Mouse (Mus musculus) stomach, embryonic 15.5 days (tissue): ENCODE measurements around the gene Tuba8. TPM values are rescaled to one million over a fixed set of nuclear protein-coding genes. Genes with fewer than 3 reads are reported as not detected.

ENCODE experiments used
- ATAC-seq: fragments of 200-750 bp; cut with Nextera tagmentation; 2 replicates; pipeline ENCODE4 v1.8.0; 2017; ENCODE audit warnings: low read depth, moderate number of reproducible peaks, moderate TSS enrichment; ENCODE audit not compliant: insufficient read depth, low FRiP score
- H3K27ac ChIP-seq: fragments of 300-500 bp; sonication (generic); 2 replicates; pipeline ENCODE4 v1.5.1; 2015; ENCODE audit warnings: mild to moderate bottlenecking, inconsistent platforms
- H3K27me3 ChIP-seq: fragments of 300-500 bp; sonication (generic); replicated peaks from 2 replicates; pipeline ENCODE4 v1.6.1; 2015; ENCODE audit warnings: inconsistent platforms
- H3K36me3 ChIP-seq: fragments of 300-500 bp; sonication (generic); 2 replicates; pipeline ENCODE4 v1.6.1; 2015; ENCODE audit warnings: inconsistent platforms
- H3K4me1 ChIP-seq: fragments of 300-500 bp; sonication (generic); 2 replicates; pipeline ENCODE4 v1.6.1; 2015; ENCODE audit warnings: inconsistent platforms
- H3K4me2 ChIP-seq: fragments of 300-500 bp; sonication (generic); 2 replicates; pipeline ENCODE4 v1.6.1; 2015; ENCODE audit warnings: mild to moderate bottlenecking, inconsistent platforms
- H3K4me3 ChIP-seq: fragments of 300-500 bp; sonication (generic); replicated peaks from 2 replicates; pipeline ENCODE4 v1.5.1; 2015; ENCODE audit warnings: inconsistent platforms
- H3K9ac ChIP-seq: fragments of 300-500 bp; sonication (generic); 2 replicates; pipeline ENCODE4 v1.6.1; 2015; ENCODE audit warnings: inconsistent platforms
- H3K9me3 ChIP-seq: fragments of 300-500 bp; sonication (generic); 2 replicates; pipeline ENCODE4 v1.6.1; 2016; ENCODE audit warnings: inconsistent platforms
- WGBS: fragments of 180-500 bp; shearing (Covaris S2); methylation state at CpG from one replicate; pipeline ENCODE4 v1.1.7; 2015; 5-methylcytosine and 5-hydroxymethylcytosine counted together
- polyA plus RNA-seq: library from polyadenylated mRNA; unstranded; fragments of >200 nt; fragmentation: Nextera tagmentation; extraction: Ambion mirVana; gene quantifications from 2 replicates; pipeline ENCODE4 v1.2.1, GENCODE M21; 2015

Tuba8 gene
- polyA plus RNA-seq, result 0.59 and 1.0 TPM in 2 replicates

DNA sequence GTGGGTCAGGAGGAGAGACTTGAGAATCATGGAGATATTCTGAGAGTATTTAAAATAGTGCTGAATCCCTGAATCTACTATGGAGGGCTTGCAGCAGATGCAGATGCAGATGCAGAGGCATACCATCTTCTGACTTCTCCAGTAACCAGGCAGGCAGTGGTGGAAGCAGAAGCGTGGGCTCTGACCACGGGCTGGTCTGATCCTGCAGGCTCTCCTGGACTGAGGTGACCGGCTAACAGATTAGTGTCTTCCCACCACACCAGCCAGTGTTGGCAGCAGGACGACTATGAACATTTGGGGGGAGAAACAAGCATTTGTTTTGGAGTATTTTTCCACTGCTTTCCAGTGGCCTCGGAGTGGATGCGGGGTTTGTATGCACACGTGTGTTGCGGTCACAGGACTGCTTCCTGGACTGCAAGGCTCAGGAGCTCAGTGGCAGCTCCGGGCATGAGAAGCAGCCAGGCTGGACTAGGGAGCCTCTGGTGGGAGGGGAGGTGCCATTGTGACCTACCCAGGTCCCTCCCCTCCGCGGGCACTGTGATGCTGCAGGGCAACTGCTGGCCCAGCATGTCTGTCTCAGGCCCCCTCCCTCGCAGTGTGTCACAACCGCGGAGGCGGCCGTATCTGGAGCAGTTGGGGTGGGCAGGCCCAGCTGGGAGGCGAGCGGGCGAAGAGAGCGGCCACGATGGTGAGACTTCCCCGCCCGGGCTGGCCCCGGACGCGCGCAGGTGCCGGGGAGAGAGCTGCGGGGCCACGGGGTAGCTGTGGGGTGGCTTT lies at the start of gene Tuba8:
TSS of gene Tuba8 (plus strand) at position 548 of the 777 bp plus-strand sequence.
- Histone ChIP-seq H3K9me3 (no peaks in the 10 kb centered on the region), H3K9ac (no peak within 1 kb of the TSS), H3K27me3 (peaks cover 20% of the 10 kb centered on the region), H3K36me3 (no peaks in the 10 kb centered on the region), H3K4me3 (peak within 1 kb of the TSS; percentile 38), H3K27ac (no peak within 1 kb of the TSS), H3K4me2 (peak within 1 kb of the TSS; percentile 84), H3K4me1 (peaks cover 16% of the 10 kb centered on the region)
- 3% methylated on average over 30 of the region's 30 CpGs for WGBS
- ATAC-seq, result peak; percentile 59

- 56% methylated on average over 12 of the region's 12 CpGs for WGBS
Measured at GRCm38 (mm10) chr6:121162616-121163015, 47.9 kb upstream of the Tuba8 start.

GRCm38 (mm10) chr6:121166098-121166552 lies 44.4 kb upstream of the Tuba8 start:
- H3K4me2 ChIP-seq, result peak overlapping the region; percentile 19; the same call in 1 of the 2 replicates
- H3K4me1 ChIP-seq, result peaks cover 10% of the 10 kb centered on the region
- H3K36me3 ChIP-seq, result no peaks in the 10 kb centered on the region
- no peaks in the 10 kb centered on the region for H3K9me3 ChIP-seq
- H3K4me3 ChIP-seq, result no peak overlapping the region
- H3K27ac ChIP-seq, result peak overlapping the region; percentile 49; the same call in 1 of the 2 replicates
- peak; percentile 70 for ATAC-seq
- 30% methylated on average over 10 of the region's 10 CpGs for WGBS
- no peak overlapping the region for H3K9ac ChIP-seq
- H3K27me3 ChIP-seq, result no peaks in the 10 kb centered on the region

More at GRCm38 (mm10) chr6:121162616-121163015, 47.9 kb upstream of the Tuba8 start:
- Histone ChIP-seq H3K4me1 (peaks cover 14% of the 10 kb centered on the region), H3K4me3 (no peak overlapping the region), H3K27me3 (no peaks in the 10 kb centered on the region), H3K9me3 (no peaks in the 10 kb centered on the region), H3K4me2 (no peak overlapping the region), H3K36me3 (no peaks in the 10 kb centered on the region), H3K9ac (no peak overlapping the region), H3K27ac (no peak overlapping the region)
- no peak for ATAC-seq

GRCm38 (mm10) chr6:121167381-121167975 lies 43.0 kb upstream of the Tuba8 start:
- WGBS, result 69% methylated on average over 7 of the region's 7 CpGs
- Histone ChIP-seq H3K4me2 (no peak overlapping the region), H3K9ac (no peak overlapping the region)

DNA sequence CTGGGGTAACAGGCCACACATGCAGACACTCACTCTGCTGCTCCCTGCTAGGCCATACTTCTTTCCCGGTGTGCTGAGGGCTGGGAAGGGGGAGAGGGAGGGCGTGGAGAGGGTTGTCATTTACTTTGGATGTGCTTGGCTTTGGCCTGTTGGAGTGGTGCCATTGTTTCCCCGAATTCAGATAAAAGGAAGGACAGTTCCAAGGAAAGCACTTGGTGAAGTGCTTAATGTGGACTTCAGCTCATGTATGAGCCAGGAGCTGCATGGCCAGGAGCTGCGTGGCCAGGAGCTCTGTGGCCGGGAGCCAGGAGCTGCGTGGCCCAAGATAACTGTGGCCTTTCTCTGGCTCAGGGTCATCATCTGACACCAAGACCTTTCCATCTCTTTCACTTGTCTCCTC lies 39.4 kb upstream of the Tuba8 start:
- no peak overlapping the region for H3K27ac ChIP-seq
- no peaks in the 10 kb centered on the region for H3K27me3 ChIP-seq
- no peaks in the 10 kb centered on the region for H3K9me3 ChIP-seq
- H3K9ac ChIP-seq, result no peak overlapping the region
- H3K4me1 ChIP-seq, result peaks cover 6% of the 10 kb centered on the region
- WGBS, result 64% methylated on average over 6 of the region's 6 CpGs
- no peak for ATAC-seq
- no peak overlapping the region for H3K4me2 ChIP-seq
- no peaks in the 10 kb centered on the region for H3K36me3 ChIP-seq
- no peak overlapping the region for H3K4me3 ChIP-seq

More at GRCm38 (mm10) chr6:121167381-121167975, 43.0 kb upstream of the Tuba8 start:
- ATAC-seq, result no peak
- no peaks in the 10 kb centered on the region for H3K36me3 ChIP-seq
- peaks cover 10% of the 10 kb centered on the region for H3K4me1 ChIP-seq
- H3K27ac ChIP-seq, result no peak overlapping the region
- no peak overlapping the region for H3K4me3 ChIP-seq
- H3K9me3 ChIP-seq, result no peaks in the 10 kb centered on the region
- H3K27me3 ChIP-seq, result no peaks in the 10 kb centered on the region

GRCm38 (mm10) chr6:121173471-121173870 lies 37.0 kb upstream of the Tuba8 start:
- H3K36me3 ChIP-seq, result no peaks in the 10 kb centered on the region
- H3K9me3 ChIP-seq, result no peaks in the 10 kb centered on the region
- H3K27ac ChIP-seq, result 0 out of 2 replicates have a peak overlapping the region, but pooled peaks have one; percentile 6
- no peaks in the 10 kb centered on the region for H3K27me3 ChIP-seq
- 0 out of 2 replicates have a peak, but pooled peaks cover 3% of the 10 kb centered on the region for H3K4me1 ChIP-seq
- 52% methylated on average over 5 of the region's 5 CpGs for WGBS
- H3K9ac ChIP-seq, result no peak overlapping the region
- no peak for ATAC-seq
- H3K4me2 ChIP-seq, result no peak overlapping the region
- H3K4me3 ChIP-seq, result no peak overlapping the region

DNA sequence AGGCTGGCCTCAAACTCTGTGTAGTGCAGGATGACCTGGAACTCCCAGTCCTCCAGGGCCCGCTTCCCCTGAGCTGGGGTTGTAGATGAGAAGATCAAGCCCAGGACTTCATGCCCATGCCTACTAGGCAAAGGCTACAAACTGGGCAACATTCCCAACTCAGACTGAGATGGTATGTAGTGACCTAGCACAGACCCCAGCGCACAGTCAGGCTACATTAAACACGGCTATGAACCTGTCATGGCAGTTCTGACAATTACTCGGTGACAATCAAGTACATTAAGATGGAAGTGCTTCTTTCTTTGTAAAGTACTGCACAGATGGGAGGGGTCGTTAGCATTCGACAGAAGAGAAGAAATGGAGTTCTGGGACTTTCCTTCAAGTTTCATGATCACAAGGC lies 35.7 kb upstream of the Tuba8 start:
- Histone ChIP-seq H3K4me1 (0 out of 2 replicates have a peak, but pooled peaks cover 3% of the 10 kb centered on the region), H3K9me3 (no peaks in the 10 kb centered on the region), H3K4me2 (no peak overlapping the region), H3K27me3 (no peaks in the 10 kb centered on the region), H3K36me3 (no peaks in the 10 kb centered on the region), H3K4me3 (no peak overlapping the region), H3K9ac (no peak overlapping the region), H3K27ac (no peak overlapping the region)
- WGBS, result 92% methylated on average over 6 of the region's 6 CpGs
- no peak for ATAC-seq

- H3K9me3 ChIP-seq, result no peaks in the 10 kb centered on the region
- H3K9ac ChIP-seq, result no peak overlapping the region
- H3K27me3 ChIP-seq, result no peaks in the 10 kb centered on the region
- peak; percentile 76 for ATAC-seq
- H3K27ac ChIP-seq, result peak overlapping the region; percentile 74
- 0 out of 2 replicates have a peak, but pooled peaks cover 3% of the 10 kb centered on the region for H3K4me1 ChIP-seq
- no peak overlapping the region for H3K4me3 ChIP-seq
- H3K4me2 ChIP-seq, result peak overlapping the region; percentile 8; the same call in 1 of the 2 replicates
- 41% methylated on average over 14 of the region's 14 CpGs for WGBS
- no peaks in the 10 kb centered on the region for H3K36me3 ChIP-seq
Measured at GRCm38 (mm10) chr6:121176011-121176730, 34.3 kb upstream of the Tuba8 start.

DNA sequence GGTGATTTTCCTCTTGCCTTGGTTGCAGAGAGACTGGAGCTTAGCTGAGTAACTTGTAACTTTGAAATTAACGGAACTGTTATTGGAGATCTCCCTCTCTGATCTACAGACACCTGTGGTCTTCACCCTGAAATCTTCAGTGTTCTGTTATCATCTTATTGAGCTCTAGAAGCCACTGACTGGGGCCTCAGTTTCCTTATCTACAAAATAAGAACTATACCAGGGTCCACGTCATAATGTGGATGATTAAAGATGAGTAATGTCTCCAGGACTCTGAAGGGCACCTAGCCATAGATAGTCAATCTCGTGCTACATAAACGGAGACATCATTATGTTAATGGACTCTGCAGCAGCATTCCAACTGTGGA lies 33.8 kb upstream of the Tuba8 start:
- Histone ChIP-seq H3K4me3 (no peak overlapping the region), H3K9me3 (no peaks in the 10 kb centered on the region), H3K4me1 (0 out of 2 replicates have a peak, but pooled peaks cover 3% of the 10 kb centered on the region), H3K36me3 (no peaks in the 10 kb centered on the region), H3K4me2 (0 out of 2 replicates have a peak overlapping the region, but pooled peaks have one; percentile 8), H3K9ac (no peak overlapping the region), H3K27me3 (no peaks in the 10 kb centered on the region), H3K27ac (peak overlapping the region; percentile 74)
- ATAC-seq, result no peak
- WGBS, result 60% methylated on average over 4 of the region's 4 CpGs

DNA sequence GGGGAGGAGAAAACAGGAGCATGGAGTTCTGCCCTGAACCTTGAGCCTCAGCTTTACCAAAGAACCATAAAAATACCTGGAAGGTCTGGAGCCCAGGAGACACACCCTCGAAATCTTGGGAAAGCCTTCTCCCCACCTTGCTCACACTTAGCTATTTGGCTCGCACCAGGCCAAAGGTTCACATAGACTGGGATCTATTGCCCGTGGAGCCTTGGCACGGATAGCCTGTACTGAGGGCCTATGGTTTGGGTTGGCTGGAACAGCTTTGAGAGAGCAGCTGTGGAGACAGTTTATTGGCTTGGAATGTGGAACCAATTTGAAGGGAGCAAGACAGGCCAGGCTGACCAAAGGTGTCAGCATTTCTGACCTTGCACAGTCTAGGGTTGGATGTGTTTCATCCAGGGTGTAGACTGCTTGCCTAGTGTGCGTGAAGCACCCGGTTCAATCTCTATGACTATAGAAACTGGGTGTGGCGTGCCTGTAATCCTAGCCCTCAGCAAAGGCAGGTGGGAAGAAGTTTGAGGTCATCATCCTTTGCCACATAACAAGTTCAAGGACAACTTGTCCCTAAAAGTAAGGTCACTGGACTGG lies 33.3 kb upstream of the Tuba8 start:
- no peak overlapping the region for H3K4me2 ChIP-seq
- no peaks in the 10 kb centered on the region for H3K9me3 ChIP-seq
- H3K36me3 ChIP-seq, result no peaks in the 10 kb centered on the region
- no peak overlapping the region for H3K4me3 ChIP-seq
- WGBS, result 79% methylated on average over 7 of the region's 7 CpGs
- peak overlapping the region; percentile 74 for H3K27ac ChIP-seq
- H3K4me1 ChIP-seq, result 0 out of 2 replicates have a peak, but pooled peaks cover 3% of the 10 kb centered on the region
- no peak; the same call in 1 of the 2 replicates for ATAC-seq
- H3K9ac ChIP-seq, result no peak overlapping the region
- H3K27me3 ChIP-seq, result no peaks in the 10 kb centered on the region

DNA sequence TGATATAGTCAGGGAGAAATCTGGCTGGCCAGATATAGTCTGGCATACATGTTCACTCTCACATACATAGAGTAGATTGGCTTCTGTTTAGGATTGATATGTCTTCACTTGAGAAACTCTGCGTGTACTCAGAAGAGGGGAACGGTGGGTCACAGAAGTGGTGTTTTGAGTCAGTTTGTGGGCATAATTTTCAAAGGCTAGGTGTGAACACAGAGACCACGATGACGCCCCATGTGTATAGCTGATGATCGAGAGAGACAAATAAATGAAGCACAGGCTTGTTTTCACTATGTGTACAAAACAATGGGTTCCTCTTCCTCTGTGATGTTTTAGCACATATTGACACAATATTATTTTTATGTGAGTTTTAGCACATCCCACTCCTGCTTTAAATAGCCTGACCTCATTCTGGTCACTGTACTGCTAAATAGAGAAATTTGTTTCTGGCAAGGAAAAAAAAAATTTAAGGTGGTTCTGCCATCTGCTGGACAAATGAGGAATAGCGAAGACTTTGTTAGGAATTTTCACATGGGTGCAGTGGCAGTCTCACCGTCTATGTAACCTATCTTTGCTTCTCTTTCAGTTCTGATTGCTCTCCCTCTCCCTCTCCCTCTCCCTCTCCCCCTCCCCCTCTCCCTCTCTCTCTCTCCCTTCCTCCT lies 31.7 kb upstream of the Tuba8 start:
- no peak overlapping the region for H3K4me3 ChIP-seq
- ATAC-seq, result no peak

More for the DNA sequence above, 31.7 kb upstream of the Tuba8 start:
- Histone ChIP-seq H3K4me2 (no peak overlapping the region), H3K36me3 (no peaks in the 10 kb centered on the region), H3K9me3 (no peaks in the 10 kb centered on the region), H3K4me1 (0 out of 2 replicates have a peak, but pooled peaks cover 3% of the 10 kb centered on the region), H3K27me3 (no peaks in the 10 kb centered on the region), H3K9ac (no peak overlapping the region), H3K27ac (no peak overlapping the region)
- WGBS, result 57% methylated on average over 7 of the region's 7 CpGs
